Mouse (Mus musculus) lung, postnatal 0 days (tissue): ENCODE results near the gene Creb1.

Experiments used
- CTCF ChIP-seq: IDR thresholded peaks from 2 replicates; pipeline ENCODE4 v1.5.1; 2016; ENCODE audit warnings: antibody characterized with exemption, mild to moderate bottlenecking
- EP300 ChIP-seq: IDR thresholded peaks from 2 replicates; pipeline ENCODE4 v1.6.1; 2016; ENCODE audit warnings: antibody characterized with exemption, mild to moderate bottlenecking, control low read depth

DNA sequence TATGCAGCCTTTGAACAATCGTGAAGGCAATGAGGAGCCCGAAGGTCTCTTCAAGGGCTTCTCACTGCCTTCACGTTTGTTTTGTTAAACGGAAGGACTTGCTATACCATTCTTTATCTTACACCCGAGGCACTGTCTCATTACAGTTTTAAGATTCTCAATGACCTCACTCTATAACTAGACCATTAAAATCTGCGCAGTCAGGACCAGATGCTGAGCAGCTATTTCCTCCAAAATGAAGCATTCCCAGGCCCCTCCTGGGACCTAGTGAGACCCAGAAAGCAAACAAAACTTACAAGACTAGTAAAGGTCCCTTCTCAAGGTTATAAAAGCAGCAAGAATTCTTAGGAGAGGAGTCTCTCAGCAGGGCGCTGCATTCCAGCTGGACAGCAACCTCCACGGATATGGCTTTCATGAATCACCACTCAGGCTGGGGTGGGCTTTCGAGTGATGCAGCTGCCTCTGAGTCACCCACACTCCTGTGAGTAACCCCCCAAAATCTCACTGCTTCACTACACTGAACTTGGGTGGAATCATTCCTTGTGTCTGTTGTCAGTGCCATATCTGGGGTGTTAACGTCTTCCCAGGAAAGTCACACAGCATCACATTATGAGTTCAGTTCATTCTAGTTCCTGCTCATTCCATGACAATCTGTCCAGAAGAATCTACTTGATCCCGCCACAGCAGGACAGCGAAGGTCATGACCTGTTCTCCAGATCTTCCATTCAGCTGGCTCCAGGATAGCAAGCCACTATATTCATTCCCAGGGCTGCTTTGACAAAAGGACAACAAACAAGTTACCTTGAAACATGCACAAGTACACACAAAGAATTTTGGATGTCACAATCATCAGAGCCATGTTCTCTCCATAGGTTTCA, 91.4 kb downstream of the Creb1 start:
- TF ChIP-seq CTCF (no peak), EP300 (no peak)
